In genomic region chr3:68555087-68555662, GRCm38 (mm10) we compare ENCODE assay signal across 15 mouse cellular contexts.
DNase-seq lines count a peak whose midpoint lies in the region; ATAC-seq and TF ChIP-seq lines count a peak whose summit lies in the region.
"Had no signal": no experiment of that assay in that cellular context is flagged by ENCODE, and none has a peak within 500 bp of the region (broad histone marks: within the 10 kb centered on the region; RNA-seq: fewer than 3 reads in every experiment).

No protein-coding gene starts in this region.

- H3K36me3 ChIP-seq in hindbrain, embryonic 15.5 days, result no peaks in the 10 kb centered on the region
- H3K36me3 ChIP-seq in hindbrain, embryonic 14.5 days (replicated peaks; ENCODE audit: control insufficient read depth, insufficient read depth), result no peaks in the 10 kb centered on the region
- H3K36me3 ChIP-seq in heart, postnatal 0 days (replicated peaks; ENCODE audit: control insufficient read depth, insufficient read depth, low read length), result no peaks in the 10 kb centered on the region
- no peaks in the 10 kb centered on the region for H3K36me3 ChIP-seq in limb, embryonic 10.5 days
- H3K36me3 ChIP-seq: liver, embryonic 13.5 days; midbrain, embryonic 10.5 days; neural tube, embryonic 15.5 days had no signal

- 71% methylated on average over 4 of the region's 4 CpGs for WGBS in hindbrain, embryonic 15.5 days
- 78% methylated on average over 4 of the region's 4 CpGs for WGBS in hindbrain, embryonic 14.5 days
- 21% methylated on average over 4 of the region's 4 CpGs for WGBS in heart, postnatal 0 days
- 82% methylated on average over 4 of the region's 4 CpGs for WGBS in limb, embryonic 10.5 days

- no peak for TF ChIP-seq EP300 in heart, postnatal 0 days (IDR thresholded peaks at IDR 0.05; ENCODE audit: low read depth)

- H3K4me3 ChIP-seq in hindbrain, embryonic 15.5 days, result no peak overlapping the region
- H3K4me3 ChIP-seq in hindbrain, embryonic 14.5 days (replicated peaks; ENCODE audit: low read length), result no peak overlapping the region
- H3K4me3 ChIP-seq in heart, postnatal 0 days (ENCODE audit: low read depth, low read length), result no peak overlapping the region
- no peak overlapping the region for H3K4me3 ChIP-seq in limb, embryonic 10.5 days
- H3K4me3 ChIP-seq: liver, embryonic 13.5 days; midbrain, embryonic 10.5 days; neural tube, embryonic 15.5 days had no signal

- no peaks in the 10 kb centered on the region for H3K27me3 ChIP-seq in hindbrain, embryonic 15.5 days
- no peaks in the 10 kb centered on the region for H3K27me3 ChIP-seq in hindbrain, embryonic 14.5 days (ENCODE audit: control insufficient read depth, insufficient read depth, low read length)
- H3K27me3 ChIP-seq in heart, postnatal 0 days (ENCODE audit: control insufficient read depth, insufficient read depth, low read length), result no peaks in the 10 kb centered on the region
- no peaks in the 10 kb centered on the region for H3K27me3 ChIP-seq in limb, embryonic 10.5 days (ENCODE audit: low read depth, poor library complexity, severe bottlenecking)
- H3K27me3 ChIP-seq: liver, embryonic 13.5 days; neural tube, embryonic 15.5 days had no signal

- H3K9ac ChIP-seq in hindbrain, embryonic 15.5 days, result no peak overlapping the region
- H3K9ac ChIP-seq in hindbrain, embryonic 14.5 days, result no peak overlapping the region
- no peak overlapping the region for H3K9ac ChIP-seq in heart, postnatal 0 days (replicated peaks; ENCODE audit: low read depth, low read length)
- H3K9ac ChIP-seq: liver, embryonic 13.5 days; neural tube, embryonic 15.5 days had no signal

- no peak overlapping the region for H3K27ac ChIP-seq in hindbrain, embryonic 15.5 days (replicated peaks)
- no peak overlapping the region for H3K27ac ChIP-seq in hindbrain, embryonic 14.5 days
- H3K27ac ChIP-seq in heart, postnatal 0 days (ENCODE audit: low read depth), result no peak overlapping the region
- H3K27ac ChIP-seq in limb, embryonic 10.5 days, result no peak overlapping the region
- H3K27ac ChIP-seq: liver, embryonic 13.5 days; midbrain, embryonic 10.5 days; neural tube, embryonic 15.5 days had no signal

- H3K4me1 ChIP-seq in hindbrain, embryonic 15.5 days (replicated peaks), result peaks cover 3% of the 10 kb centered on the region; the same call in 1 of the 2 replicates
- H3K4me1 ChIP-seq in hindbrain, embryonic 14.5 days (replicated peaks; ENCODE audit: control insufficient read depth, insufficient read depth, low read length), result no peaks in the 10 kb centered on the region
- peaks cover 27% of the 10 kb centered on the region; the same call in 1 of the 2 replicates for H3K4me1 ChIP-seq in heart, postnatal 0 days (ENCODE audit: control insufficient read depth, insufficient read depth)
- peaks cover 9% of the 10 kb centered on the region for H3K4me1 ChIP-seq in limb, embryonic 10.5 days
- H3K4me1 ChIP-seq: liver, embryonic 13.5 days; midbrain, embryonic 10.5 days; neural tube, embryonic 15.5 days had no signal

- peak; percentile 87 for DNase-seq in heart, adult 11 months
- no peak for DNase-seq in heart, postnatal 10 days
- DNase-seq in hindbrain, embryonic 14.5 days (ENCODE audit: low spot score), result no peak
- DNase-seq in heart, postnatal 0 days (ENCODE audit: low spot score), result no peak
- DNase-seq in limb, embryonic 10.5 days (ENCODE audit: low spot score), result no peak
- DNase-seq: cerebellum, postnatal 10 days; gastrocnemius, postnatal 10 days; kidney, adult 18-20 months; layer of hippocampus, postnatal 36 days; liver, embryonic 13.5 days had no signal

- no peak for TF ChIP-seq CTCF in heart, postnatal 0 days (IDR thresholded peaks at IDR 0.05; ENCODE audit: low read depth)

- no peak overlapping the region for H3K4me2 ChIP-seq in hindbrain, embryonic 15.5 days
- no peak overlapping the region for H3K4me2 ChIP-seq in hindbrain, embryonic 14.5 days (replicated peaks)
- H3K4me2 ChIP-seq in heart, postnatal 0 days (ENCODE audit: low read depth, low read length), result no peak overlapping the region
- H3K4me2 ChIP-seq: liver, embryonic 13.5 days; neural tube, embryonic 15.5 days had no signal

- intact Hi-C loops in heart, postnatal 10 days (cut with DNase I), result no loop called here

- ATAC-seq in hindbrain, embryonic 15.5 days (ENCODE audit: low FRiP score, low read depth), result peak; percentile 72; the same call in 1 of the 2 replicates
- no peak; the same call in 1 of the 2 replicates for ATAC-seq in hindbrain, embryonic 14.5 days (ENCODE audit: low FRiP score)
- peak; percentile 19; the same call in 1 of the 2 replicates for ATAC-seq in heart, postnatal 0 days (ENCODE audit: insufficient read depth, low read depth)
- ATAC-seq in megakaryocyte progenitor cell, adult 5-6 weeks (replicated peaks; ENCODE audit: poor library complexity), result peak; percentile 58
- no peak for ATAC-seq in monocyte, adult 5-6 weeks (replicated peaks; ENCODE audit: insufficient number of reproducible peaks, low FRiP score, low TSS enrichment, poor library complexity, severe bottlenecking)

- H3K9me3 ChIP-seq in hindbrain, embryonic 15.5 days, result no peaks in the 10 kb centered on the region
- no peaks in the 10 kb centered on the region for H3K9me3 ChIP-seq in hindbrain, embryonic 14.5 days (ENCODE audit: control insufficient read depth, low read length)
- H3K9me3 ChIP-seq in heart, postnatal 0 days (replicated peaks; ENCODE audit: control insufficient read depth, low read length), result no peaks in the 10 kb centered on the region
- H3K9me3 ChIP-seq in limb, embryonic 10.5 days (replicated peaks), result no peaks in the 10 kb centered on the region
- H3K9me3 ChIP-seq: liver, embryonic 13.5 days; midbrain, embryonic 10.5 days; neural tube, embryonic 15.5 days had no signal

Comparison
In these comparisons a context has a peak if more than half of its experiments do, and no peak if none do; other contexts are left out.
1. ATAC-seq: peak in hindbrain, embryonic 15.5 days (single experiment), heart, postnatal 0 days (single experiment) and megakaryocyte progenitor cell, adult 5-6 weeks (single experiment); none in hindbrain, embryonic 14.5 days (single experiment) and monocyte, adult 5-6 weeks (single experiment).